ENCODE assay signal across 7 mouse cellular contexts in genomic region chr11:5065056-5065821, GRCm38 (mm10). TPM values are rescaled to one million over a fixed set of nuclear protein-coding genes. Genes with fewer than 3 reads are reported as not detected.
DNase-seq lines count a peak whose midpoint lies in the region; TF ChIP-seq lines count a peak whose summit lies in the region.

Gene Gas2l1, minus strand, starts transcription at chr11:5065327.

- TF ChIP-seq POLR2A in small intestine, adult 2 months (IDR thresholded peaks at IDR 0.05; ENCODE audit: low read depth, low read length): peak; percentile 30

- peaks cover 53% of the 10 kb centered on the region for H3K4me1 ChIP-seq in midbrain, embryonic 10.5 days
- H3K4me1 ChIP-seq in small intestine, adult 2 months (ENCODE audit: control insufficient read depth, insufficient read depth, insufficient read length, low read length): peaks cover 28% of the 10 kb centered on the region

- TF ChIP-seq CTCF in small intestine, adult 2 months (IDR thresholded peaks at IDR 0.05; ENCODE audit: extremely low read depth, insufficient read length, insufficient replicate concordance, low read depth, low read length): peak; percentile 66; the same call in 1 of the 2 replicates

- H3K4me3 ChIP-seq in midbrain, embryonic 10.5 days: peak within 1 kb of the TSS; percentile 83
- H3K4me3 ChIP-seq in small intestine, adult 2 months (ENCODE audit: low read depth, low read length): peak within 1 kb of the TSS; percentile 82

- under 1% methylated on average over 50 of the region's 50 CpGs for WGBS in midbrain, embryonic 10.5 days
- WGBS in small intestine, adult 2 months: under 1% methylated on average over 49 of the region's 50 CpGs

- H3K27ac ChIP-seq in midbrain, embryonic 10.5 days (replicated peaks): peak within 1 kb of the TSS; percentile 84
- peak within 1 kb of the TSS; percentile 75 for H3K27ac ChIP-seq in small intestine, adult 2 months (ENCODE audit: insufficient read depth, low read depth, low read length)

- no peaks in the 10 kb centered on the region for H3K9me3 ChIP-seq in midbrain, embryonic 10.5 days (replicated peaks)

- H3K27me3 ChIP-seq in midbrain, embryonic 10.5 days (ENCODE audit: low read depth, poor library complexity, severe bottlenecking): peaks cover 49% of the 10 kb centered on the region
- H3K27me3 ChIP-seq in small intestine, adult 2 months (ENCODE audit: control insufficient read depth, insufficient read depth, low read length): no peaks in the 10 kb centered on the region

- intact Hi-C loops in left cerebral cortex, postnatal 36 days (cut with DNase I): no loop called here

- DNase-seq in adrenal gland, adult 8-10 months: peak; percentile 84
- DNase-seq in embryo, embryonic 10 days (ENCODE audit: low spot score): peak; percentile 87
- peak; percentile 91 for DNase-seq in gastrocnemius, postnatal 10 days
- DNase-seq in induced T-regulatory cell, adult 2 months (ENCODE audit: low read depth): peak; percentile 81
- DNase-seq in left cerebral cortex, postnatal 36 days (ENCODE audit: low spot score in 2 of 2): peak; percentile 84 to 87
- DNase-seq in midbrain, embryonic 10.5 days (ENCODE audit: low spot score): peak; percentile 90

- peaks cover 31% of the 10 kb centered on the region for H3K36me3 ChIP-seq in midbrain, embryonic 10.5 days
- peaks cover 23% of the 10 kb centered on the region for H3K36me3 ChIP-seq in small intestine, adult 2 months (ENCODE audit: control insufficient read depth, insufficient read depth, low read length)

RNA-seq across cellular contexts. Expression of gene Gas2l1, which starts in this region (rescaled TPM):
- total RNA-seq in adrenal gland, adult 8-10 months (2022): 10 to 100 TPM; 39.6 to 61.2 (median 53.6) TPM
- total RNA-seq in gastrocnemius, postnatal 10 days (2021): 10 to 100 TPM; 12.9 to 15.5 TPM
- 10 to 100 TPM; 82.7 to 98.5 TPM for total RNA-seq in left cerebral cortex, postnatal 36 days (2021)
- polyA plus RNA-seq in midbrain, embryonic 10.5 days (2016; fragmentation: Nextera tagmentation; extraction: Ambion mirVana): 22.0 and 23.6 TPM in 2 replicates
- polyA plus RNA-seq in small intestine, adult 2 months (2012; rRNA removed): 46.7 and 123 TPM in 2 replicates

Comparison
In these comparisons a context has a peak if more than half of its experiments do, and no peak if none do; other contexts are left out.
1. Peak in every context shown above with its lines: DNase-seq, H3K4me3 ChIP-seq and H3K27ac ChIP-seq.